8 mouse cellular contexts compared by ENCODE assay signal in the genomic region with DNA sequence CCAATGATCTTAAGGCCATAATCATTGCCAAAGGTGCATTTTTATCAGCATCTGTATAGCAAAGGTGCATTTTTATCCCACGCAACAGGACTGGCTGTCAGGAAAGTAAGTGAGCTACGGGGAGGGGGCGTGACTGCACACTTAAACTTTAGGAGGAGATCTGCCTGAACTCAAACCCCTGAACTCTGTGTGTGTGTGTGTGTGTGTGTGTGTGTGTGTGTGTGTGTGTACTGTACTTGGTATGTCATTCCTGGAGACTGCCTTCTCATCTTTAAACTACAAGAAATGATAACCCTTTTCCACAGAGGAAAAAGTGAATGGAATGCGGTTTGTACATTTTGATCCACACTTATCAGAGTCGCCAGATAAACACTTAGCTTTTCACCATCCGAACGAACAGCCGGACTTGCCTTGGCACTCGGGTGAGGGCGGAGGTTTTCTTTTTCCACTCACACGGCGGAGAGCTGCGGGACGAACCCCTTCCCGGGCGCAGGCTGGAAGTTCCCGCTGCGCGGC. TPM values are rescaled to one million over a fixed set of nuclear protein-coding genes. Genes with fewer than 3 reads are reported as not detected.
DNase-seq lines count a peak whose midpoint lies in the region; ATAC-seq and TF ChIP-seq lines count a peak whose summit lies in the region.

No protein-coding gene starts in this region.

- H3K4me2 ChIP-seq in kidney, embryonic 14.5 days (replicated peaks; ENCODE audit: low read depth, low read length), result peak overlapping the region; percentile 95
- peak overlapping the region; percentile 99 for H3K4me2 ChIP-seq in hindbrain, embryonic 15.5 days
- H3K4me2 ChIP-seq in midbrain, embryonic 15.5 days, result peak overlapping the region; percentile 90

- H3K9me3 ChIP-seq in kidney, embryonic 14.5 days (ENCODE audit: control insufficient read depth, low read length), result no peaks in the 10 kb centered on the region
- H3K9me3 ChIP-seq in hindbrain, embryonic 15.5 days, result no peaks in the 10 kb centered on the region
- no peaks in the 10 kb centered on the region for H3K9me3 ChIP-seq in midbrain, embryonic 15.5 days

- peak overlapping the region; percentile 76 for H3K9ac ChIP-seq in kidney, embryonic 14.5 days (ENCODE audit: low read depth, low read length)
- peak overlapping the region; percentile 46 for H3K9ac ChIP-seq in hindbrain, embryonic 15.5 days
- H3K9ac ChIP-seq in midbrain, embryonic 15.5 days, result peak overlapping the region; percentile 53

- no peaks in the 10 kb centered on the region for H3K36me3 ChIP-seq in kidney, embryonic 14.5 days (ENCODE audit: control insufficient read depth, insufficient read depth, low read length)
- H3K36me3 ChIP-seq in hindbrain, embryonic 15.5 days, result no peaks in the 10 kb centered on the region
- H3K36me3 ChIP-seq in midbrain, embryonic 15.5 days (replicated peaks), result no peaks in the 10 kb centered on the region

- DNase-seq in kidney, adult 9 months, result no peak
- DNase-seq in layer of hippocampus, adult 9-10 months (ENCODE audit: low spot score), result no peak
- no peak for DNase-seq in retina, postnatal 1 day
- DNase-seq in layer of hippocampus, adult 9-11 months, result no peak

- H3K4me3 ChIP-seq in kidney, embryonic 14.5 days (ENCODE audit: low read length), result peak overlapping the region; percentile 61
- H3K4me3 ChIP-seq in bone marrow macrophage, adult 2 months (ENCODE audit: insufficient read depth, low read length), result peak overlapping the region; percentile 83
- H3K4me3 ChIP-seq in hindbrain, embryonic 15.5 days, result peak overlapping the region; percentile 91
- H3K4me3 ChIP-seq in midbrain, embryonic 15.5 days, result peak overlapping the region; percentile 53

- peaks cover 21% of the 10 kb centered on the region for H3K4me1 ChIP-seq in kidney, embryonic 14.5 days (ENCODE audit: control insufficient read depth, insufficient read depth, low read length)
- peaks cover 11% of the 10 kb centered on the region; the same call in 1 of the 2 replicates for H3K4me1 ChIP-seq in bone marrow macrophage, adult 2 months (ENCODE audit: control insufficient read depth, insufficient read depth, low read length)
- H3K4me1 ChIP-seq in hindbrain, embryonic 15.5 days (replicated peaks), result peaks cover 43% of the 10 kb centered on the region
- H3K4me1 ChIP-seq in midbrain, embryonic 15.5 days, result peaks cover 42% of the 10 kb centered on the region

- no peak for TF ChIP-seq POLR2A in bone marrow macrophage, adult 2 months (IDR thresholded peaks at IDR 0.05; ENCODE audit: borderline replicate concordance, low read depth, low read length)

- H3K27ac ChIP-seq in kidney, embryonic 14.5 days (ENCODE audit: low read depth, low read length), result peak overlapping the region; percentile 98
- H3K27ac ChIP-seq in bone marrow macrophage, adult 2 months (ENCODE audit: insufficient read depth, low read depth, low read length), result no peak overlapping the region
- peak overlapping the region; percentile 94 for H3K27ac ChIP-seq in hindbrain, embryonic 15.5 days (replicated peaks)
- peak overlapping the region; percentile 77 for H3K27ac ChIP-seq in midbrain, embryonic 15.5 days

- WGBS in kidney, embryonic 14.5 days, result 1% methylated on average over 19 of the region's 19 CpGs
- WGBS in hindbrain, embryonic 15.5 days, result 2% methylated on average over 19 of the region's 19 CpGs
- WGBS in midbrain, embryonic 15.5 days, result 3% methylated on average over 19 of the region's 19 CpGs

- ATAC-seq in kidney, embryonic 14.5 days (ENCODE audit: low FRiP score, low TSS enrichment), result no peak
- no peak for ATAC-seq in hindbrain, embryonic 15.5 days (ENCODE audit: low FRiP score, low read depth)
- ATAC-seq in midbrain, embryonic 15.5 days (replicated peaks), result no peak

- TF ChIP-seq CTCF in bone marrow macrophage, adult 2 months (IDR thresholded peaks at IDR 0.05; ENCODE audit: low read depth, low read length), result no peak

- no peaks in the 10 kb centered on the region for H3K27me3 ChIP-seq in kidney, embryonic 14.5 days (ENCODE audit: control insufficient read depth, insufficient read depth, low read length)
- H3K27me3 ChIP-seq in hindbrain, embryonic 15.5 days, result 0 out of 2 replicates have a peak, but pooled peaks cover 4% of the 10 kb centered on the region
- H3K27me3 ChIP-seq in midbrain, embryonic 15.5 days (replicated peaks), result 0 out of 2 replicates have a peak, but pooled peaks cover 2% of the 10 kb centered on the region

RNA-seq across cellular contexts. Expression of a gene that starts 1.5 kb away (rescaled TPM):
- 7.2 and 8.8 TPM in 2 replicates for polyA plus RNA-seq in kidney, embryonic 14.5 days (2014; fragmentation: Nextera tagmentation; extraction: Ambion mirVana)
- 1.8 and 2.7 TPM in 2 replicates for polyA plus RNA-seq in bone marrow macrophage, adult 2 months (2012; ENCODE audit: insufficient read depth, insufficient read length, missing spikeins)
- polyA plus RNA-seq in hindbrain, embryonic 15.5 days (2015; fragmentation: Nextera tagmentation; extraction: Ambion mirVana), result 37.7 and 45.7 TPM in 2 replicates
- polyA plus RNA-seq in midbrain, embryonic 15.5 days (2015; fragmentation: Nextera tagmentation; extraction: Ambion mirVana), result 36.1 and 38.5 TPM in 2 replicates

RNA-seq across cellular contexts. Expression of a gene that starts 21.1 kb away (rescaled TPM):
- polyA plus RNA-seq in kidney, embryonic 14.5 days (2014; fragmentation: Nextera tagmentation; extraction: Ambion mirVana), result 11.6 and 12.7 TPM in 2 replicates
- polyA plus RNA-seq in bone marrow macrophage, adult 2 months (2012; ENCODE audit: insufficient read depth, insufficient read length, missing spikeins), result 8.9 and 12.0 TPM in 2 replicates
- polyA plus RNA-seq in hindbrain, embryonic 15.5 days (2015; fragmentation: Nextera tagmentation; extraction: Ambion mirVana), result 14.7 and 14.8 TPM in 2 replicates
- polyA plus RNA-seq in midbrain, embryonic 15.5 days (2015; fragmentation: Nextera tagmentation; extraction: Ambion mirVana), result 13.5 and 14.8 TPM in 2 replicates
